Mouse (Mus musculus): Measurements from ENCODE around the gene Atp2b2.
A peak's percentile ranks its signal among the peaks of the same experiment; 100 is the strongest.

Gene Atp2b2

DNA sequence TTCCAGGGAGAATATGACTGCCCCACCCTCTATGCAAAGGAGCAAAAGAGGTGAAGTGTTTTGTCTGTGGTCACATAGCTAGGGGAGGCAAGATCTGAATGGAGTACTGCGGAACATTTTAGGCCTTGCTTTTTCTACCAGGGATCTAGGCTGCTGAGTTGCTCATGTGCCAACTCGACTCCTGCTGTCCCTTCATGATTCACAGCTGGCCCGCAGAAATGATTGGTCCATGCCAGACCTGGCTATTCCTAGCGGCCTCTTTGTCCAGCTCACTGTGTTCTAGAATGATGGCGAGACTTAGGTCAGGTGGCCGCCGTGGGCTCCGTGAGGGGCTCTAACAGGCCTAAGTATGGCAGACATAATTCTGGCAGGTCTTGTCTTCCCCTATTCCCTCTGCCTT lies 103.0 kb downstream of the Atp2b2 start:
- no peak for DNase-seq

DNA sequence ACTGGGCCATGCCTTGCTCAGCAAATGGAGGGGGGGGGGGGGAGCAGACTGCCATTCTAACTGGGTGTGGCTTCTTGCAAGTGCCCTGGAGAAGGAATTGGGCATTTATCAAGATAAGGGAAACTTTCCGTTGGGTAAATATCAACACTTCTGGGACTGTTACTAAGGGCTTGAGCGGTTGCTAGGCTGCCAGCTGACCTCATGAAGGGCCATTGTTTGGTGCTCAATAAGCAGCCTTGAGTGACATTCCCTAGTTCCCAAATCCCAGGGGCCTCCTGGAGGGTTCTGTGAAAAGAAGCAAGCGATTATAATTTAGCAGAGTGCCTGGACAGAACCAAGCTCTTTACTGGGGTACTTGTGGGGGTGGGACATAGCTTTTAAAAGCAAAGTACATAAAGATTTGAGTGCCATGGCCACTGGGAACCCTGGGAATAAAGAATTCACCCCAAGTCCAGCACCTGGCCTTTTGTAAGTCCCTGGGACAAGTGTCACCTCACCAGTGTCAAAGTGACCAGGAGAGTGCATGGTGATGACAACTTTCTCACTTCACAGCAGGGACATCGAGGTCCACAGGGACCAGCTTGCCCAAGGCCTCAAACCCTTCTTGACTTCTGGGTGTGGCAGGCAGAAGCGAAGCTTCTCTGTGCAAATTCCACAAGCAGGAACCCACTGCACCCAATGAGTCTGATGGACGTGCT lies 105.5 kb downstream of the Atp2b2 start:
- DNase-seq = peak; percentile 84 to 85

DNA sequence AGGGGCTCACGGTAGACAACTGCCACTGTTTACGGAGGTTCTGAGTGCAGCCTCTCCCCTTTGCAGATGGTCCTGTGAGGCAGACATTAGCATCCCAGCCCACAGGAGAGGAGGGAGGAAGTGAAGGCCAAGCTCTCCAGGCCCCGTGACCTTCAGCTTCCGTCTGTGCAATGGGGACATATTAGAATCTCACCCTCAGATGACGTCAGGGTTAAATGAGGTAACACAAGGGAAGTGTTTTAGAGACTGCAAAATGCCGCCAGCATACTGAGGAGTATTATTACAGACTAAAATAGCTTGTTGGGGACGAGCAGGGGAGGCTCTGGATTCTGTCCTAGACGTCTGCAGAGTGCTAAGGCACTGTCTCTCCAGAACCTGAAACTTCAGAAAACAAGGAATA lies 106.3 kb downstream of the Atp2b2 start:
- no peak for DNase-seq

DNA sequence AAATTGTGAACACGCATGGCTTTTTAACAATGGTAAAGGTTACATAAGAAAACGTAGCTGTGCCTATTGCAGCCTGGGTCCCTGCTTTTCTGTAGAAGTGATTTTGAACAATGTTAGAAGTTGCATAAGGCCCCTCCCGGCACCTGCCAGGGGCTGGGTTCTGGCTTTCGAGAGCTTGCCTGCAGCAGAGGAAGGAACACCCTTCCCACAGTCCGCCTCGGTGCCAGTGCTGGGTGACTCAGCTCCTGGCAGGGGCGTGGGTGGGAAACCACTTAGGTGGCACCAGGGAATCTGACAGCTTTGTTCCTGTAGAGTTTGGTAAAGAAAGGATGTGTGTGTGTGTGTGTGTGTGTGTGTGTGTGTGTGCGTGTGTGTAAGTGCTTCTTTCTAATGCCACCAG lies 107.7 kb downstream of the Atp2b2 start:
- DNase-seq = peak; percentile 83 to 91

DNA sequence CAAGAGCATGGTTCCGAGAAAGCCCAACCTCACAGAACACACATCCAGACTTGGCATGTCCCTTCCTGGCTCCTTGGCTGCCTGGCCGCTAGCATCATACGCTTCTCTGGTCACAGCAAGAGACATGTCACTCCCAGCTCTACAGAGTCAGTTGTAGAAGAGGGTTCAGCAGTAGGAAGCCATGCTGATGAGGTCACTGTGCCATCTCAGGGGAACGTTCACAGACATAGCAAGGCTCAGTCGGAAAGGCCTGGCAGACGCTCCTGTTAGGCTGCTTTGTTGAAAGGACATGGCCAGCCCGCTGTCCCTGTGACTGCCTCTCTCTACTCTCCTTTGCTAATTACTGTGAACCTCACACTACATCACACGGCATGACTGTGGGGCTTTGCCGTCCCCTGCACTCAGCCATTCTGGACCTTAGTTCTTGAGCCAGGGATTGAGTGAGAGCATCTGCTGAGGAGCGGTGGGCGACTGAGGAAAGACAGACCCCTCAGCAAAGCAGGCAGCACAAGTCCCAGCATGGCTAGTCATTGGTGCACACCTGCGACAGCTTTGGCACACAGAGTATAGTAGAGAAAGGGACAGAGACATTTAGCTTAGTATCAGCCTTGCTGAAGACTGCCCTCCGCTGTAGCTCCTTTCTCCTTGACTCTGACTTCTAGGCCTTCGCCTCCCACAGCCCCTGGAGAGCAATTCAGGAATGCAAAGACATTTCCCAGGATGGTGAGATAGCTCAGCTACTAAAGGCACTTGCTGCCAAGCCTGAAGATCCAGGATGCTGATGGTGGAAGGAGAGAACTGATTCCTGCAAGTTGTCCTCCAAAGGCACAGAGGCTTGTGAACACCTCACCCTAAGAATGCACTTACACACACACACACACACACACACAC lies 108.9 kb downstream of the Atp2b2 start:
- no peak for DNase-seq

DNA sequence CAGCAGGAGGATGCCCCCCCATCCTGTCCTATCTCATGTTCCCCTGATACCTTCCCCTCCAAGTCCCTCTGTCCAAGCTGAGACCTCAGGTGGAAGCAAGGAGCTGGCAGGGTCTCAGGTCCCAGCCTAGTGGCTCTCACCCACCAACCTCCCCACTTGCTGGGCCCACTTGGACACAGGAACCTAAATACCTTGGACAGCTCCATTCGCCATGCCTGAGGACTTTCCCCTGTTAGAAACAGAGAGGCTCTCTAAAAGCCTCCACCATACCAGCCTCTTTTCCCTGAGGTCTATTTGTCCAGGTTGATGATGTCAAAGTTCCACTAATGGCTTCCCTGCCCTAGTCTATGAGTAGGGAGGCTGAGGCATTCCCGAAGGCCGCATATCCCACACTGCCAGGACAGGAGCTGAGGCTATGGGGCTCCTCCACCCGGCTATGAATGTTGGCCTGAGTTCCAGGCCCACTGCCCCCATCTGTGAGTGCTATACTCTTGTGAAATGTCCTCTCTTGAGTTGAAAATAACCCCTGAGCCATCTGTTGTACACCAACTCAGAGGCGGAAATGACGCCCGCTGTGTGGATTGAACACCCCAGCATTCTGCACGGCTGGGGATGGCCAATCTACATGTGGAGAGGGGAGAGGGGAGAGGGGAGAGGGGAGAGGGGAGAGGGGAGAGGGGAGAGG lies 113.1 kb downstream of the Atp2b2 start:
- DNase-seq = no peak

DNA sequence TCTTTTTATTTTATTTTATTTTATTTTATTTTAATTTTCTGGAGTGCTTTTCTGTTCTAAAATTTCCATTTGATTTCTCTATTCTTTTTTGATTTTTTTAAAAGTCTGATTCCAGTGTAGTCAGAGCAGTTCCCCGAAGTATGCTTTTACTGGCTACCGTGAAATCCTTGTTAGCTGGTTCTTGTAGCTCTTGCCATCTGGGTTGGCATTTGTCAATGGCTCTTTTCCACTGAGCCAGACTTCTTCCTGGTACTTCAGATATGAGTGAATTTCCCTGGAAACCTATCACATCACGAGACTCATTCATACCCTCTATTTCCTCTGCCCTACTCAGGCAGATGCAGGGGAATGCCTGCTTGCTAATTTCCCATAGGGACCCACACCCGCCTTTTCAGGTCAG lies 119.2 kb downstream of the Atp2b2 start:
- no peak for DNase-seq

DNA sequence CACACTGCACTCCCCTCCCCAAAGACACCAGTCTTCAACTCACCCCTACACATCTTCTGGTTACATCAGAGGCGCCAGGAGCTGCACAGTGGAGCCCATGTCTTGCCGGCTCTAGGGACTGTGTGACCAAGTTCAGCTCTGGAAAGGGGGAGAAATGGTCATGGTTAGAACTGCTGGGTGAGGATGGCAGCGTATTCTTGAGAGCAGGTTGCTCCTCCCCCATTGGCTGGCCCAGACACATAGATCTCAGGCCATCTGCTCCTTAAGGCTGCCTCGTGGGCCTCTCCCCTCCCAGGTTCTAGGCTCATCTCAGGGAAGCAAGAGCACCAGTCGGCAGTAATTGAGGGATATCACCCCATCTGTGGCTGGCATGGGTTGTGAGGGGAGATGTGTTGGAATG lies 121.9 kb downstream of the Atp2b2 start:
- no peak for DNase-seq

DNA sequence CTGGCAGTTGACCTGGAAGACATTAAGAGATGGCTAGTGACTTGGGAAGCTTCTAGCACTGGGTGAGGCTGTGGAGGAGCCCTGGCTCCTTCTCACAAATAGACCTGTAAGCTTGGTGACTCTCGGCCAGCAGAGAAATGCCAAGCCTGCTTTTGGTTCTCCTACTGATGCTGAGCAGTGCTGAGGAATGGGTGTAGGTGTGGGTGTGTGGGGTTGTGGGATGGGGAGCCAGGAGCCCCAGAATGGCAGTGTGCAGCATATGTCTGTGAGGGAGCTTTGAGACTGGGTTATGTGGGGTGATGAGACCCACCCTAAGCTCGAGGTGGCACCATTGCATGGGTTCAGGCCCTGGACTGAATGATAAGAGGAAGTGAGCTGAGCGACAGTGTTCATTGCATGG lies 129.7 kb downstream of the Atp2b2 start:
- DNase-seq = no peak

DNA sequence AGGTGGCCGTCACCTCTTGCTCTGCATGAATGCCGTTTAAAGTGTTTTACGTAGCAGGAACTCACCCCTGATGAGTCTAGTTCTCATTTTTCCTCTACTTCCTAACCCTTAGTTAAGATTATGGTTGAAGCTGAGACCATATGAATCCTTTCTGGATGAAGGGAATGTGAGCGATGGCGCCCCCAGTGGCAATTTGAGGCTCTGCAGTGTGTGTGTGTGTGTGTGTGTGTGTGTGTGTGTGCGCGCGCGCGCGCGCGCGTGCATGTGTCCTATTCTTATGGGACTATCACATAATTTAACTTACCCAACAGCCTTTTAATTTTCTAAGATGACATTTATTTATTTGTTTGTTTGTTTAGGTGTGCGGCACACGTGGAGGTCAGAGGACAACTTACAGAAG lies 131.3 kb downstream of the Atp2b2 start:
- no peak for DNase-seq

DNA sequence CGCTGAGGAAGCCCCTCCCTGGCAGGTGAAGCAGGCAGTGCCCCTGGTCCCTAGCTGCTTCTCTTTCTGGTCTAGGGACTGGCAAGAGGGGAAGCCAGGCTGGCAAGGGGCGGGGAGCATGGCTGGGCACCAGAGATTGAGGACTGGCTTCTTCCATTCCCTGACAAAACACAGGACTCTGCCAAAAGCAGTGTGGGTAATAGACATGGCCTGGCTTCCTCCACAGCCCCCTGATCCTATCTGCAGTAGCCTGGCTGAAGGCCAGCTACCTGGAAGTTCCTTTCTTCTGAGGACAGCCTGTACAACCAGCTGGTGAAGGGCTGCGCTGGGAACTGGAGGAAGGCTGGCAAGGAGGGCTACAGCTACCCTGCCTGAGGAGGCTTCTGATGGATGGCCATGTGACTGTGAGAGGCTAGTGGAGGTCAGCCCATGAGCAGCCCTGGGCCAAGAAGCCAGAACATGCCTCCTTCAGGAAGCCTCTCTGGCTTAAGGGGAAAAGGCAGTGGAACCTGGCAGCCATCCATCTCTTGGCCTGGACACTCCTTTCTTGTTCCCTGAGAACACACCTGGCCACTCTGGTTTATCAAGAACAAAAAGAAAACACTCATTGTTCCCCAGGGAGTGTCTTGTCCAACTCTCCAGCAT lies 131.9 kb downstream of the Atp2b2 start:
- peak; percentile 42 to 59 for DNase-seq

DNA sequence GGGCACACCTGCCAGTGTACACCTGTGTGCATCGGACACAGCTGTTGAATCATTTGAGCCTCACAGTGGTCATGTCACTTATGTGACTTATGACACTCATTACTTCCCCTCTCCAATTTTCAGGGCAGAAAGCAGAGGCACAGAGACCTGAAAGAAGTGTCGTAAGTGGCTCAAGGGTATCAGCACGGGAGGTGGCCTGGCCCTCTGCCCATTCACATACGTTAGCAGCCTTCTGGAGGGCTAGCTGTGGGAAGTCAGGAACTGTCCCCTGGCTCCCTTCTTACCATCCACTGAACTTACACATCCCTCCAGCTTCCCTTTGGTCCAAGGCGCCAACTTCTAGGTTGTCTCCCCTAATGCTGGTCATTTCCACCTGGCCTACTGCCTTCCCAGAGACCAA lies 132.6 kb downstream of the Atp2b2 start:
- DNase-seq = no peak

DNA sequence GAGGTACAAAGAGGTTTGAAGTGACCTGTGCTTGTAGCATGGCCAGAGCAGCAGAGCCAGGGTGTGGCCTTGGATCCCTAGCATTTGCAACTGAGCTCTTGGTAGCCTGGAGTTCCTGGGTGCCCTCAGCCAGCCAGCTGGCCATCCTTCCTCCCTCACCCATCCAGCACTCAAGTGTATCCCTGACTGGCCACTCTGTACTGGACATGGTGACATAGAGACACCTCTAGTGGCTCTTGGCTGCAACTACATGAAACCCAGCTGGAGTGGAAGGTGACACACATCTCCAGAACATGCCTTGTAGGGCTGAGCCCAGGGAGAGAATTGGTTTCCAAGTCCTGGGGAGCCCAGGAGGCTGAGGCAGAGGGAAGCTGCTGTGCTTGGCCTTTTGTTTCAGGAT lies 134.3 kb downstream of the Atp2b2 start:
- no peak for DNase-seq

DNA sequence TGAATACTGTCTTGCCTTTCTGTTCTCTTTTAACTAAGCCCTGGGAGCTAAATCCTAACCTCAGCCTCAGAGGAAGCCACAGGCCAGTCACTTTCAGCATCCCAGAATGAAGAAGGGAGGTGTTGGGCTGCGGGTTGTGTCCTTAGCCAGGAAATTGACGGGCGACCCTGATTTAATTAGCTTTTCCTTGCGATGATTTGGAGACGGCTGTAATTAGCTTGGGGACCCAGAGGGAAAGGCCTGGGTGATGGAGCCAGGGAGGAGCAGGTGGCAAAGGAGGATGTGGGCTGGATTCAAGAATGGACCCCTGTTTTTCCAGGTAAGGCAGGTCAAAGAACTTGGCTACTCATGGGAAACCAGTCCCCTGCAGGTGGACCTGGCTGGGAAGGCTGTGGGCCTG lies 138.0 kb downstream of the Atp2b2 start:
- no peak for DNase-seq

DNA sequence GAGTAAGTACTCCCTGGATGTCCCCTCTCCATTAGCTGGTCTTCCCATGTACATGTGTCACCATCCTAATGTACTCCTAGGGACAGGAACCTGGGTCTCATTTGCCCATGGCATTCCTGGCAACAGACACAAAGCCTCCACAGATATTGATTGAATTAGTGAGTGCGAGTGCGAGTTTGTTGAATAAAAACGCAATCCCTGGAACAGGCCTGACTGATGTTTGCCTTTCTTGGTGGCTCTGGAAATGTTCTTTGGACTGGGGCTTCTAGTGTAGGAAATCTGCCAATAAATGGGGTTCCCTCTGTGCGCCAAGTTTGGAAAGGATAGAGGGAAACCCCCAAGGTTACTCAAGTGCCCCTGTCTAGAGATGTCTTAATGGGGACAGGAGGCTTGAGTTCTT lies 146.4 kb downstream of the Atp2b2 start:
- no peak for DNase-seq

DNA sequence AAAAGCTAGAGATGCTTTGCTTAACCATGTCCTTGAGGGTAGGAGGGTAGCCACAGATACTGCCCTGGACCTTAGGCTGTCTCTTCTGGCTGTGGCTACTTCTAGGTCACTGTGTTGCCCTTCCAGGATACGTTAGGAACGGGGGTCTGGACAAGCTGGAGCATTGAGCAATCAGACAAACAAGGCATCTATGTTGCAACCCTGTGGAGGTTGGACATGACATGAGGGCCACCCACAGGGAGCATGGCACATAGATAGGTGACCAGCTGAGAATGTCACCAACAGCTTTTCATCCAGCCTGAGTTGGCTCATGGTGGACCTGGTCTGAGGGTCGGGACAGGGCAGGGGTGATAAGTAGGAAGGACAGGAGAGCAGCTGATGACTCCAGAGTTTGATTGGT lies 148.4 kb downstream of the Atp2b2 start:
- no peak for DNase-seq

DNA sequence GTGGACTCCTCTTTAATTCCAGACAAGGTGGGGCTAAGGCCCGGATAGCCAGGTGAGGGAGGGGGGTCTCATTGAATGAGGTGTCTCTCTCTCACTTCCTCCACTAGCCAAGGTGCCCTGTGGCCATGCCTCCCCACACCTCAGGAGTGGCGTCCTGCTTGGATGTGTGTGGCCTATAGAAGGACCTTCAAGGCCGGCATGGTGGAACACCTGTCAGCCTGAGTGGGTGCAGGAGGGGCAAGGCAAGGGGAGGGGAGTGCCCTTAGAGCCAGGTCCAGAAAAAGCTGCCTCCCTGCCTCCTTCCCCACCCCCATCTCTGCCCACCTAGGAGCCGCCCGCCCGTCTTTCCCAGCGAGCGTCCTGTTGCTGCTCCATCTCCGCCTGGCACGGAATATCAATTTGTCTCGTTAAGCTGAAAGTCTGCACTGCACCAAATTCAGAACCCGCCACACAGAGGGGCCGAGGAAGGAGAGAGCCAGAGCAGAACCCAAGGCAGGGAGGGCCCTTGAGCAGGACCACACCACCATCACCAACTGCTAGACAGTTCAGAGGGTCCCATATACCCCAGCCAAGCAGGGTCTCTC lies 150.2 kb downstream of the Atp2b2 start:
- no peak for DNase-seq

DNA sequence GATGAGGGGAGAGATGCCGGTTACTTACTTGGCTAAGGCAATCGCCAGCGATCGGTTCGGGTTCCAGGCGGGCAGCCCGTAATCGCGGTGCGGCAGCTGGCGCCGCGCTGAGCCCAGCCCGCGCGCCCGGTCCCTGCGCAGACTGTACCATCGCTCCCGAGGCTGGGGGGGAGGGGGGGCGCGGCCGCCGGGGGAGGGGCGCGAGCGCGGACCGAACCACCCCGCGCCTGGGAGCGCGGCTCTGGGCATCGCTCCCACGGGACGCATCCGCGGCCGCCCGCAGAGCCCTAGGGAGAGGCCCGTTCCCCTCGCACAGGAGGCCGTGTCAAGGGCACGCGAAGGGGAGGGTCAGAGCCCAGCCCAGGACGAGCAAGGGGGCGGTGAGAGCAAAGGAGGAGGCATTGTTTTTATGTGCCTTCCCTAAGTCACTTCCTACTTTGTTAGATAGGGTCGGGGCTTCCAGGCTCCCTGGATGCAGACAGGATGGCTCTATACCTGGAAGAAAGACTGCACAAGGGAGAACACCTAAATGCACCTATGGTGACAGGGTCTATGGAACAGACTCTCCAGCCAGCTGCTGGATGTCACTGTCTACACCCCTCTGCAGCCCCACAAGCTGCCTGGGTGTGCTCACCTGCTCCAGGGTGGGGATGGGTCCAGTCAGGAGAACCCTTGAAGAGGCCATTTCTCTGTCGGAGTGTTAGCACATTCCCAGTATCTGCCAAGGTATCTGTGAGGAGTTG lies 151.0 kb downstream of the Atp2b2 start:
- DNase-seq = no peak

DNA sequence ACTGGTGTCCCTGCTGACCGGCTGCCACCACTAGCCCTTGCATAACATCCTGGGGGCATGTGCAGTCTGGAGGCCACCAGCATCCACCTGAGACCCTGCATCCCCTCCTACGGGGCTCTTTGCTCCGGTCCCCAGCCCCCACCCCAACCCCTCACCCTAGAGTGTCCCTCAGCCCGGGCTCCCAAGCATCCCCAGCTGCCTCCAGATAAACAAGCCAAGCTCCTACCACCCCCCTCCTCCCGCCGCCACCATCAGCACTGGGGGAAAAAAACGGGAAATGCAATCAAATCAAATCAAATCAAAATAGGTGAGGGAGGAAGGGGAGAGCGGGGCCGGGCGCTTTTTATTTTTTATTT lies 151.6 kb downstream of the Atp2b2 start:
- no peak for DNase-seq

DNA sequence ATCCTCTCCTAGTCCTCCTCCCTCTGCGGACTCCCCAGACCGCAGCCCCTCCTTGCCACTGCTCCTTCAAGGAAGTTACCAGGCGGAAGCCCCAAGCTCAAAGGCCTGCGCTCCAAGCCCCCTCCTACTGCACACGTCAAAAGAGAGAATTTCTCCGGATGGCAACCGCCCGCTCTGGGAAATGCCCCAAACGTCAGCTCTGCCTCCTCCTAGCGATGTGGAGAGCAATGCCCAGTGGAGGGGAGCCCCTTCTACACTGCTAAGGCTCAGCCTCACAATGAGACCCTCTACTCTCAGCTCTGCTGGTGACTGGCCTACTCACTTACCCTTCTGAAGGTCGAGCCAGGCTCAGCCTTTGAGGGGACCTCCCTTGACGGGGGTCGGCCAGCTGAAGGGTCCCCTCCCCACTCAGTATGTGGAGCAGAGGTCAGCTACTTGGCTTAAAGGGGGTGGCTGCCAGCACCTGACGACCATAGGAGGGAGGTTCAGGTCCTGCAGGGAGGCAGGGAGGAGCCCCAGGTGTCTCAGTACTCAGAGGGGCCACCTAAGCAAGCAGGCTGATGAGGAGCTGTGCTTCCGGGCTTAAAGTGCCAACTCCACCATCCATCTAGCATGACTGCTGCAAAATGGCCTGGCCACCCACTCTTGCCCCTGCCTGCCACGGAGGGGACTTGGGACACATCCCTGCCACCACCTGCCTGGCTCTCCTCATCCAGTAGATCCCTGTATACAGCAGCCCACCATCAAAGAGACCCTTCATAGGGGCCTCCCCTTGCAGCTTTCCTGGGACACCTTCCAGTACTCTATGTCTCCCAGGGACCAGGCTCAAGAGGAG lies 152.2 kb downstream of the Atp2b2 start:
- DNase-seq = no peak

DNA sequence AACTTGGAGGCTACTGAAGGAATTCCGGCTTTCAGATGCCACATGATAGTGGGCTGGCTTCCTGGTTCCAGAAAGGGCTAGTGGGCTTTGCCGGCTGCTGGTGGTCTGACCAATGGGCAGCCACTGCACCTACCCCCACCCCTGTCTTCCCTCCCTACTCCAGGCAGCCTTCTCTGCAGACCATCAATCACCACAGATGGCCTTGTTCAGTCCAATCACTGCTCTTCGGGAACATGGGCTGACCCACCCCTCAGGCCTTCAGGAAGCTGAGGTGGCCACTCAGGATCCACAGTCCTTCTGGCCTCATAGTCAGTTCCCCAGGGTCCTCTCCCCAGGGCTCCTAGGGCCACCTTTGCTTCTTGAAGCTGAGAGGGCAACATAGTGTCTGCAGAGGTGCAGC lies 153.2 kb downstream of the Atp2b2 start:
- no peak for DNase-seq

Measured in lung, adult 18-20 months (tissue).